Mouse (Mus musculus) thymus, postnatal 10 days (tissue): ENCODE results near the gene Frmpd3.
A peak's percentile ranks its signal among the peaks of the same experiment; 100 is the strongest.
"Not testable (repeated sequence)": the region's sequence is repeated elsewhere in the genome, so short reads cannot be mapped to it uniquely, and the experiment has no call there.

ENCODE experiments used
- DNase-seq, 2 experiments: peaks; one replicate each; pipeline ENCODE4 v3.0.0; 2021; ENCODE audit warnings: low spot score in 2 of 2

Gene Frmpd3

DNA sequence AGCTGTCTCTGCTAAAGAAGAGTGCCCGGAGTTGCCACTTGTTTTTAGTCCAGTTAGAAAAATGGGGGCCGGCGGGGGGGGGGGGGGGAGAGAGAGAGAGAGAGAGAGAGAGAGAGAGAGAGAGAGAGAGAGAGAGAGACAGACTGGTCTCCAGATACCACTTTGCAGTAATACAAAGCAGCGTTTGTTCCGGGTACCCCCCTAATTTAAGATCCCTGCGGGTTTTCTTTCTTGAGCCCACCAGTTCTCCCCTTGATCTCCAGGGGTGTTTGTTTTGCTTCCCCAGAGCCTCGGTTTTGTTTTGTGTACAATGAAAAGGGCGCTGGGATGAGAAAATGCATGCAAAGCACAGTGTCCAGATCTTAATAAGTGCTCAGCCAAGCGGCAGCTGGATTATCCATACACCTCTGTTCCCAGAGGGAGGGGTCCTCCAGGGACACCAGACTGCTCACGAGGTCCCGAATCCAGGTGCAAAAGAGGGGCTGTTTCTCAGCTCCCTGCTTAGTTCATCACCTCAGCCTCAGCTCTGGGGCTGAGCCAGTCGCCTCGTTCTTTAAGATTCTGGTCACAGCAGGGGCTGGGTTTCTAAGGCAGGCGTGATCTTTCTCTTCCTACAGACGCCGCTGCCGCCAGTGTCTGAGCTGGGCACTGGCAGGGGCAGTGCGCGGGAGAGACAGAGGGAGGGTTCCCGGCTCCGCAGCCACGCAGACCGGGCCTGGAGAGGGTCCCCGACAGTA is at the start of gene Frmpd3:
TSS of gene Frmpd3 (plus strand) at position 608 of the 737 bp plus-strand sequence.
- no peak for DNase-seq

DNA sequence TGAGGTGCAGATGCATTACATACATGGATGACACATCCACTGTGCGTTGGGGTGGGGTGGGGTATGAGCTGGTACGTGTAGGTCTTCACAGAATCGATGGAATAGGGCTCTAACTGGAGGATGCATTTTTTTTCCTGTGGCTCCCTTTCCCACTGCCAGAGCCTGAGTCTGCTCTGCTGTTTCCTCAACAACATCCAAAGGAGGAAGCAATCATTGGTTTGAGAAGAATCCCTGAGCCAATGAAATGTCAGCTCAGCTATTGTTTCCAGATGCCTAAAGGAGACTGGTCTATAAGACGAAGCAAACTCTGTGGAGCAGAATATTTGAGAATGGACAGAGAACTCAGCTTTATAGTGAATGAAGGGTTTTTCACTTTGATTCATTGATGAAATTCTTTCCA is 38.3 kb upstream of the Frmpd3 start:
- DNase-seq, result no peak

DNA sequence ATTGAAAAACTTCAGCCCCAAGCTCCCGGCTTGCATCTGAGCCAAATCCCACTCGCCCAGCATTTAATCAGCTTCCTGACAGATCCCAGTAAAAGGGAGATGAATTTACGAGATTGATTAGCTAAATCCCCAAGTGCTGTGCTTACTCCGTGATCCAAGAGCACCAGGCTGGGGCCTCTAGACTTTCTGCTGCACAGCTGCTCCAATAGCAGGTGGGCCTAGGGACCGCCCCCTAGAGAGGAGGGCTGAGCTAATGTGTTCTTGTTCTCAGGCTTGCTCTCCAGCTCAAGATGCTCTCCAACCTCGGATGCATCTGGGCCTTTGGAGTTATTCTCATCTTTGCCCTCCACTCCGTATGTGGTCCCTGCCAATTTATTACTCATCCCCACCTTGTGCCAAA is 36.4 kb upstream of the Frmpd3 start:
- DNase-seq, result no peak

DNA sequence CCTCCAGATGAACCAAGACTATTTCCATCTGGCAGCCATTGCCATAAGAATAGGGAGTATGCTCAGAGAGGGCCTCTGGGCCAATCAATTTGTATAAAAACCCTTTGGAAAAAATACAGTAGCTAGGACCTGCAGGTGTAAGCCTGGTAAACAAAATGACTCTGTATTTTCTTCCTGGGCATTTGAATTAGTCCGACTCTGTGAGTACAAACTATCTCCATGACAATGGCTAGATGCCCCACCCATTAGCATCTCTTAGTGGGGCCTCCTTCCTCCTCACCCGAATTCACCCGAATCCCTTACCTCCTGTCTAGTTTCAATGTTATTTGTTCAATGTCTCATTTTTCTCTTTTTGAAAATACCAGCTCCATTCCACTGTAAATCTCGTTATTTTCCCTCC is 24.1 kb upstream of the Frmpd3 start:
- DNase-seq, result no peak

DNA sequence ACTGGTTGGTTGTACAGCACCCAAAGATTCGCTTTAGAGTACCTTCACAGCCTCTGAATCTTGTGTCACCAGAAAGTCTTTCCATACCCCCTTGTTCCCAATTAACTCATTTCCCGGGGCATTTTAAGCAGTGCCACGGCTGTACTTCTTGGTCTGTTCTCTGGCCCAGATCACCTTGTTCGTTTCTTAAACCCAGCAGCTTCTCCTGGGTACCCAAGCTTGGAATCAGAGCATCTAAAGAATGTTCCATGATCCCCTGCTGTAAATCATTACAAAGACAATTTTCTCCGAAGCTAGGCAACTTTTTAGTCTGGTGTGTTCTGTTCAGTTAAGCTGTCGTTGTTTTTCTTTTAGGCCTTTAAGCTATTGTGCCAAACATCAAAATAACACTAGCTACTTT is 22.9 kb upstream of the Frmpd3 start:
- DNase-seq, result no peak

DNA sequence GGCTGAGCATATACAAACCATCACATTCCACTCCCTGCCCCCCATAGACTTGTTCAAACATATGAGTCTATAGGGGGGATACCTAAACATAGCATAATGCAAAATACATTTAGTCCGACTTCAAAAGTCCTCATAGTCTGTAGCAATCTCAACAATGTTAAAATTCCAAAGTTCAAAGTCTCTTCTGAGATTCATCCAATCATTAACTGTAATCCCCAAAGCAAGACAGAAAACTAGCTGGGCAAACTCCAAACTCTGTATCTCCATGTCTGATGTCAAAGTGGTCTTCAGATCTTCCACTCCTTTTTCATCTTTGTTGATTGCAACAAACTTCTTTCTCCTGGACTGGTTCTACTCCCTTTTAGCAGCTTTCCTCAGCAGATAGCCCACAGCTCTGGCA is 21.4 kb upstream of the Frmpd3 start:
- DNase-seq, result not testable (repeated sequence)

DNA sequence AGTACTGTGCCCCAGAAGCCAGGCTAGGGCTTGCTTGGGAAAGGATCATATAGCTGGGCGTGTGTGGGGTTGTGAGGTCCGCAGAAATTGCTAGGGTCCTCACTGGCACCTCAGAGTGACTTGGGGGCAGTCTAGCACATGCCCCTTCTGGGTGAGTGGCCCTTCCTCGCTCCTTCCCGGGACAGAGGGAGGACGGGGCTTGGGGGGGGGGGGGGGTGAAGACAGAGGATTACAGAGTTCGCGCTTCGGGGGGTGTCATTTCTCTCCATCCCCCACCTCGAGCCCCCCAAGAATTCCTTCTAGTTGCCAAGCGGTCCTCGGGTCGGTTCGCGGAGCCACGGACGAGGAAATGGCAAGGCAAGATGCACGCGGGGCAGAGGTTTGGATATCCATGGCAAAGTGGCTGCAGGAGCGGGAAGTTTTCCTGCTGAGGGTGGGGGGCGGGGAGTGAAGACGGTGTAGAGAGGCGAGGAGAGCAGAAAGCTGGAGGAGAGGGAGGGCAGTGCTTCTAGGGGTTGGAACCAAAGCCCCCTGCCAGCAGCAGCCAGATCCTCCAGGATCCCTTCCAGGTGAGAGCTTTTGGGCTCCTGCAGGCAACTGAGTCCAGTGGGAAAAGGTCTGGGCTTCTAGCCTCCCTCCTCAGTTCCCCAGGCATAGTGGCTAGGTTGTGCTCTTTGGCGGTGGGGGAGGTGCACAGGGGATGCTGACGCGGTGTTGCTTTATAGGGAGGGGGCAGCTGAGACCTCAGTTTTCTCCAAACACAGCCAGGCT is 515 bp downstream of the Frmpd3 start:
- DNase-seq, result no peak

DNA sequence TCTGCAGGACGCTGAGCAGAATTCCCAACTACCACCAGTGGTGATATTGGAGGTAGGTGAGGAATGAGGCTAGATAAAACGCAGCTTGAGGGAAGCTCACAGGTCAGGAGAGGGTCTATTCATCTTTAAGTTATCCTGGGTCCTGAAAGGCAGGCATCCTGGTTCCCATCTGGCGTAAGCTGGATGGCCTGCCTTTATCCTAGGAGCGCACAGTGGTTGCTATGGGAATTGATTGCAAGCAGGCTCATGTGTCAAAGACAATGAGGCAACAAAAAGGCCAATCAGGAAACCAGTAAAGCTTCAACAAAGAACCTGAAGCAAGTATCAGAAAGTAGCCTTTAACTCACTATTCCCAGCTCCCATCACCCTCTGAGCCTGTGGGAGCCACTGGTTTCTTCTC is 33.6 kb downstream of the Frmpd3 start:
- no peak for DNase-seq

DNA sequence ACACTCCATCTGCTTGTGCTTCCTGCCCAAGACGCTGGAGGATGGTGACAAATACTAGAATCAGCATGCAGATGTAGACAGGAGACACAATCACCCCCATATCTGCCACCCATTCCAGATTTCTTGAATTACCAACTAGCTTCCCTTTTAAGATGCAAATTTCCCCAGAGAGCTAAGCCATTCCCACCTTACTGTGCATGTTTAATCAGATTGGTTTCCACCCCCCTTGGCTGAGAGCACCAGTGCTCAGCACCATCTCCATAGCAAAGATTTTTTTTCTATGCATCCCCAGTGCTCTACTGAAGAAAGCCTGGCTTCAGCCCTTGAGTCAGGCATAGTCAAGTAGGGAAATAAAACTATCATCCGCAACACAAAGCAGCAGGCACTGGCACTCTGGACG is 57.9 kb downstream of the Frmpd3 start:
- no peak for DNase-seq

DNA sequence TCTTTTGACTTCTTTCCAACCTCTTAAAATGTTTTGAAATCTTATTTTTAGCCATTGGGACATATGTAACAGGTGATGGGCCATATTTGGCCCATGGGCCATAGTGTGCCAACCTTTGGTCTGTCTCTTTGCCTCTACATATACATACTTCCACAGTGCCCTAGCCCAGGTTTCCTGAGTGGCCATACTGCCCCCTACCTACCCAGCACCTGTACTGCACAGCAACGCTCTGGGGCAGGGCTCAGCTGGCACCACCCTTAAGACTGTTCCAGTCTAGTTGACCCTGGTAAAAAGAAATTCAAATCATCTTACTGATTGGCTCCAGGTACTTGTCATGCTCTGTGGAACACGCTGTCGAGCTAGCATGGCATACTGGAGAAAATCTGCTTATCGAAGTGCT is 60.8 kb downstream of the Frmpd3 start:
- DNase-seq, result no peak

DNA sequence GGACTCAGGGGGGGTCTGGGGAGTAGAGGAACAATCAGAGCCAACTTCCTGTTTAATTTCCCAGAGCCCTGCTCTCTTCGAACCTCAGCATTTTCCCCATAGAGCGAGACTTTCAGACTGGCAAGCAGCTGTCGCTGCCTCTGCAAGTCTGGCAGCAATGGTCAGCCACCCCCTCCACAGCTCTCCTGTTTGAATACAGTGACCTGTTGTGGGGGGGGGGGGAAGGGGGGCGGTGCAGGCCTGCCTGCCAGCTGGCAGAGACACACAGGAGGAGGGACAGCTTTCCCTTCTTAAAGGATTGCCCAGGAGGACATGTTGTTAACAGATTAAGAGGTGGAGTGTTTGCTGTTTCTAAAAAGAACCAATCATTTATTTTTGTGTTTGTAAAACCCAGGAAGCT is 64.0 kb downstream of the Frmpd3 start:
- no peak for DNase-seq

DNA sequence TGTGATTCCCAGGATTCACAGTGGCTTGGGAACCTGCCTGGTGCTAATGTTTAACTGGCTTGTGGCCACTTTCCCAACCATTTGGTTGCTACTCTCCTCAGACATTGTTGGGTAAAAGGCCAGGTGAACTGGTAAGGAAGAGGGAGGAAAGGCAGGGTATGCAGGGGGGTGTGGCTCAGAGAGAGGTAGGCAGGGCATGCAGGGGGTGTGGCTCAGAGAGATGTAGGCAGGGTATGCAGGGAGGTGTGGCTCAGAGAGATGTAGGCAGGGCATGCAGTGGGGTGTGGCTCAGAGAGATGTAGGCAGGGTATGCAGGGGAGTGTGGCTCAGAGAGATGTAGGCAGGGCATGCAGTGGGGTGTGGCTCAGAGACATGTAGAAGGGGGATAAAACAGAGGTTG is 64.4 kb downstream of the Frmpd3 start:
- no peak for DNase-seq

DNA sequence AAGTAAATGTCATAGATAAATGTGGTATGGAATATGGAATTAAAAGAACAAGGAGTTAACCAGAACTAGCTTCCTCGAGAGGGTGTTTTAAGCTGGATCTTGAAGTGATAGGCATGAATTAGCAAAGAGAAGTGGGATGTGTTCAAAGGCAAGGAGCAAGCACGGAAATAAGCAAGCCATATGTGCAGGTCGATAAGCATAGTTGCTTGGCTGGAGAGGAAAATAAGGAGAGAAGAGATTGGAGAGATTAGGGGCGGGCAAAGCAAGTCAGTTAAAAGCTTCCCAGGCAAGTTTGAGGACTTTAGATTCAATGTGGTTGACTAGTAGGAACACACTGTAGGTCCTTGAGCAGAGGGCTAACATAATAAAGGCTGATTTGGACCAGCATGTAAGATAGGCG is 65.5 kb downstream of the Frmpd3 start:
- DNase-seq, result no peak

DNA sequence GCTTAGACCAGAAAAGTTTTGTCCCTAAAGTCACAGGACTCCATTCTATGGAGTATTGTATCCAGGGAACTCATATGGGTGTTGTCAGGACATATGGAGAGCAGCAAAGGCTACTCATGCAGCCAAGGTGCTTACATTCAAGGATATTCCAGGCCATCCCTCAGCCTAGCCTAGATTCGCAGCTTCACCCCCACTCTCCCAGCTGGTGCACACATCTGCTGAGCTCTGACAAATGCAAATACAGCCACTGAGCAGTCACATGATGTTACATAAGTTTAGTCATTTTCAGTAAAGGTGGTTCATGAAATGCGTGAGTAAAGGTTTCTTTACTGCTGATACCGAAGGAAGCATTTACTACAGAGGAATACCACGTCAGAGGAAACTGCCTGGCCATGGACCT is 76.4 kb downstream of the Frmpd3 start:
- no peak for DNase-seq

DNA sequence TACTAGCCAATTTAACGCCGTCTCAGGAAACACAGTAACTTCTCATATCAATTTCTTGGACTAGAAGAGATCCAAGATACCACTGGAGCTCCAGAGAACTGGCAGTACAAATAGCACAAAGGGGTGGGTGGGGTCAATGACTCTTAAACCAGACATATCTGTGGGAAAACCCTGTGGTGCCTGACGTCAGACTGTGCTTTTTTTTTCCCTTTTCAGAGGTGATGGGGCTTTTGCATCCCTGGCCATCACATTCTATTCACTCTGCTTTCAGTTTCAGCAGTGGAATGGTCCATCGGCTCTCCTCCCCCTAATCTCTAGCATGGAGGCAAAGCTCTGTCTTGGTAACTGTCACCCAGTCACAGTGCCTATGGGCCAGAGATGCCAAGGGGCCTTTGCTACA is 85.1 kb downstream of the Frmpd3 start:
- no peak for DNase-seq

DNA sequence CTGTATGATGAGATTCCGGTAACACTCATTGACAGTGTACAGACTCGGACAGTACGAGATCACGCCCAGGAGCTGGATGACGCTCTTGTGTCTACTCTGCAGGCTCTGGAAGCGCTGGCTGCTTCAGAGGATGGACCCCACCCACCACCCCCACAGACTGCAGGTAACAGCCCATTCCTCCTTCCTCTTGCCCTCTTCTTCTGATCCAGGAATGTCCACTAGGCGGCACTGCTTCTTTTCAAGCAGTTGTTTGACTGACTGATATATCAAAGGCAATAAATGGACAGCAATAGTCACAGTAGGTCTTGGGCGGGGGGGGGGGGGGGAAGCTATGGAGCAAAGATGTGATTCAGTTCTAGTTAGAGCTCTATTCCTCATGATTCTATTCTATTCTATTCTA is 86.2 kb downstream of the Frmpd3 start:
- DNase-seq, result peak in 1 of 2 experiments; percentile 14

DNA sequence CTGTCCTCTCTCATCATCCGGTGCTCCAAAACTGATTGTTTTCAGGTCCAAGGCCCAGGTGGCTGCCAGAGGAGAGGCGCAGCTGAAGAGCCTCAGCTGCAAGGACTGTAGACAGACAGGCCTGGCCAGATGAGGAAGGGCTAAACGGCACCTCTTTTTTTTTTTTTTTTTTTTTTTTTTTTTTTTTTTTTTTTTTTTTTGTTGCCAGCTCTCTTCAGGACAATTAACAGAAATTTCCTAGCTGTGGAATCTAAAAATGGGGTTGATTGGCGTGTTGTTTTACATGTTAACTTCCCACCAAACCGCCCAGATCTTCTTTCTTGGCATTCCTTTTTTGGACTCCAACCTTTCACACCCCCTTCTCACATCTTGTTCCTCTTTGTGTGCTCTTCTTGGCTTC is 87.9 kb downstream of the Frmpd3 start:
- DNase-seq, result no peak

DNA sequence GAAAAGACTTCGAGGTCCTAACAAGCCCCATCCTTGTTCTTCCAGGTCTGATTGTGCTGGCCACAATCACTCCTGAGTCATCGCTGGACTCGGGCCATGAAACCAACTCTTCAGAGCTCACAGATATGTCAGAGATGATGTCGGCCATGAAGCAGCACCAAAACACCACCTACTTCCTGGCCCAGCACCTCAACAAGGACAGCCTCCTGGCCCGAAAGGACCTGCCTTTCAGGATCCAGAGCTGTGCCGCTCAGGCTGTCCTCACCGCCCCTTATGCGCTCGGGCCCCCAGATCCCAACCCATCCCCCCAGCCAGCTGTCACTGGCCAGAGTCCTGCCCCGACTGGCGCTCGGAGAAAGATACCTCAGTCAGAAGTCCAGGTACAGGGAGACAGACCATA is 88.4 kb downstream of the Frmpd3 start:
- no peak for DNase-seq

DNA sequence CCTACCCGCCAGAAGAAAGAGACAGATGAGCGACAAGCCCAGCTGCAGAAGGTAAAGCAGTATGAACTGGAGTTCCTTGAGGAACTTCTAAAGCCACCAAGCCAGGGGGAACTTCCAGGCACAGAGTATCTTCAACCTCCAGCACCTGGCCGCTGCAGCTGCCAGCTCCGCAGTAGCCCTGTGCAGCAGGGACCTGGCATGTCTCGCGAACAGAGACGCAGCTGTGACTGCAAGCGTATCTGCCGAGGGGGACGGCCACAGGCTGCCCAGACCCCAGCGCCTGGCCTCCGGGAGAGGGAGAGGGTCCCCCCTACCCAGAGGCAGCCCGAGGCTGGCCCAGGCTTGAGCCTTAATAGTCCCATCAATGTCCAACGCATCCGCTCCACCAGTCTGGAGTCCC is 89.9 kb downstream of the Frmpd3 start:
- DNase-seq, result no peak

DNA sequence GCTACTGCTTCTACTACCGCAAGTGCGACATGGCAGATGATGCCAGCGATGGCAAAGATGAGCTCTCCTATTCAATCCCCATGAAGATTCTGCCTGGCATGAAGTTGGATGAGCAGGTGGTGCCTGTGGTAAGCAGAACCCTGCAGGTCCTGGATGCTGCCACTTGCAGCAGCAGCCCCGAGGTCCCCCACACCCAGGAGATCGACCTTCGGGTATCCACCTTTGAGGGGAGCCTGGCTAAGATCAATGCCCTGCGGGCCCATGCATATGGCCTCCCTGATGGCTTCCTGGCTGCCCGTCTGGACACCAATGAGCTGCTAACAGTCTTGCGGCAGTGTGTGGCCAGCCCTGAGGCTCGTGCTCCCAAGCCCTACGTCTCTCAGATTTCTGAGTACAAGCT is 90.7 kb downstream of the Frmpd3 start:
- no peak for DNase-seq

DNA sequence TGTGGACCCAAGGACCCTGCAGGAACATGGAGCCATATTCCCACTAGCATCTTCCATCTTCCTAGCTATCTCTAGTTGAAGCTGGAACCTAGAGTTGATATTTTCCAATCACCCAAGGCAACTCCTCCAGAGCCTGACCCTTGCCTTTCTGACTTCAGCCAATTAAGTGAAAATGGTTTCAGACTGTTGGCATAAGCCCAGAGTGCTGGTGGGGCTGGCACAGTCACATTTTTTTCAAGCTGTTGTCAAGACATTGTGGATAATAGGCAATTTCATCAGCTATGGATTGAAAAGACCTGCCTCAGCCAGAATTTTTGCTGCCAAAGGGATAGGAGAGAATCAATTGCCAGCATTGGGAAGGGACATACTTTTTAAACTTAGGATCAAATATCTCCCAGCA is 95.8 kb downstream of the Frmpd3 start:
- no peak for DNase-seq

DNA sequence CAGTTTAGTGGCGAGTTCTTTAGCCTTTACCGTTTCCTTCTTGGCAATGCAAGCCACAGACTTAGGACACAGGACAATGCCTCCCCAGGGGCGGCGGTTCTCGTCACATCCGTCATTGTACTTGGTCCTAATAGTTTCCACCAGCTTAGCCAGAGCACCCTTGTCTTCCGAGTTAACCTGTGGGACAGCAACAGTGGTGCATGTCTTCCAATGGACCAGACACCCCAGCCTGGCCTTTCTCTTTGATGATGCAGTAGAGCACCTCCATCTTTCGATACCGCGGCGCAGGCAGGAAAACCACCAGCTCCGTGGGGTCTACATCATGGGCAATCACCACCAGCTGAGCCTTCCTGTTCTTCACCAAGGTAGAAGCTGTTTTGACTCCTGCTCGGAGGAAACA is 103.5 kb downstream of the Frmpd3 start:
- no peak for DNase-seq

DNA sequence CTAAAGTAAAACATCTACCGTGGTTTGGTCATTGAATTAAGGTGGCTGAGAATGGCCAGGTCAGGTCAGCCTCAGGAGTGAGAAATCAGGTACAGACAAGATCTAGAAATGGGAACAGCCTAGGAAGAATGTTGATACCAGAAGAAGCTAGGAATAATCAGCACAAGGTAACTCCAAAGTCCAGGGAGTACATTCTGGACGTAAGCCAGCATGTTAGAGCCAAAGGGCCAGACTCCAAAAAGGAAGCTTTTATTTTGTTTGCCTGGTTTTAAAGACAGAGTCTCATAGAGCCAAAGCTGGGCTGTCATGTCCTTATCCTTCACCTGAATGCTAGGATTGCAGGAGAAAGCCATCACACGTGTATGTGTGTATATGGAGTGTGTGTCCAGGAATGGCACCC is 108.0 kb downstream of the Frmpd3 start:
- no peak for DNase-seq
